Mouse (Mus musculus) embryonic fibroblast, embryonic 13.5 days (primary cell): ENCODE data around the gene Primpol.

Experiments used
- CTCF ChIP-seq: IDR thresholded peaks from 2 replicates; pipeline ENCODE4 v1.5.1; 2011; ENCODE audit warnings: mild to moderate bottlenecking, control low read depth, low read length, moderate library complexity, borderline replicate concordance; ENCODE audit not compliant: insufficient read depth
- POLR2A ChIP-seq: IDR thresholded peaks from 2 replicates; pipeline ENCODE4 v1.6.1; 2011; ENCODE audit warnings: low read depth, mild to moderate bottlenecking, control low read depth, low read length, moderate library complexity

- TF ChIP-seq POLR2A (no peak), CTCF (no peak)
These were observed 22.8 kb upstream of the Primpol start for GRCm38 (mm10) chr8:46639852-46640251.
